Mouse (Mus musculus) CD4-positive, CD25-positive, alpha-beta regulatory T cell, adult 4 months (primary cell): Measurements from ENCODE around the gene Supt6. TPM values are rescaled to one million over a fixed set of nuclear protein-coding genes. Genes with fewer than 3 reads are reported as not detected.

Experiments used
- ATAC-seq: one replicate; pipeline ENCODE4 v1.8.0; 2017
- polyA plus RNA-seq, 2 experiments: library from polyadenylated mRNA; unstranded; fragments of 100-300 nt; shearing (Covaris generic); gene quantifications; one replicate each; pipeline ENCODE4 v1.2.1; 2017

The Supt6 gene
- polyA plus RNA-seq, 2 experiments from 2014 or later = 18.2 to 32.4 TPM

- ATAC-seq = no peak
Observed at GRCm38 (mm10) chr11:78182450-78182849, 63.3 kb downstream of the Supt6 start.

- no peak for ATAC-seq
Observed at GRCm38 (mm10) chr11:78181830-78182357, 63.9 kb downstream of the Supt6 start.

- no peak for ATAC-seq
Observed at GRCm38 (mm10) chr11:78180081-78180761, 65.6 kb downstream of the Supt6 start.

- ATAC-seq = no peak
Observed at GRCm38 (mm10) chr11:78179438-78179999, 66.3 kb downstream of the Supt6 start.

GRCm38 (mm10) chr11:78178859-78179437 lies 66.8 kb downstream of the Supt6 start:
- ATAC-seq = no peak

GRCm38 (mm10) chr11:78177903-78178858 lies 67.6 kb downstream of the Supt6 start:
- ATAC-seq = peak; percentile 59

GRCm38 (mm10) chr11:78177437-78177836 lies 68.3 kb downstream of the Supt6 start:
- ATAC-seq = no peak

GRCm38 (mm10) chr11:78176905-78177331 lies 68.9 kb downstream of the Supt6 start:
- peak; percentile 32 for ATAC-seq

- peak; percentile 71 for ATAC-seq
Observed at GRCm38 (mm10) chr11:78176402-78176862, 69.4 kb downstream of the Supt6 start, which contains the start of the genes Nek8 and Tlcd1. Gene Nek8 (minus strand): TSS chr11:78176675. Gene Tlcd1 (plus strand): TSS chr11:78176711.

- ATAC-seq = no peak
Observed at GRCm38 (mm10) chr11:78175771-78176401, 69.9 kb downstream of the Supt6 start.

- ATAC-seq = no peak
Observed at GRCm38 (mm10) chr11:78174506-78174905, 71.3 kb downstream of the Supt6 start.

- no peak for ATAC-seq
Observed at GRCm38 (mm10) chr11:78172748-78173383, 72.9 kb downstream of the Supt6 start.

- no peak for ATAC-seq
Observed at GRCm38 (mm10) chr11:78172034-78172747, 73.6 kb downstream of the Supt6 start.

- ATAC-seq = no peak
Observed at GRCm38 (mm10) chr11:78171328-78171727, 74.5 kb downstream of the Supt6 start.

- no peak for ATAC-seq
Observed at GRCm38 (mm10) chr11:78170306-78170705, 75.5 kb downstream of the Supt6 start.

GRCm38 (mm10) chr11:78168541-78169468 lies 77.0 kb downstream of the Supt6 start:
- ATAC-seq = peak; percentile 80

GRCm38 (mm10) chr11:78167257-78167959 lies 78.4 kb downstream of the Supt6 start:
- no peak for ATAC-seq

- no peak for ATAC-seq
Observed at GRCm38 (mm10) chr11:78166640-78167039, 79.1 kb downstream of the Supt6 start.

GRCm38 (mm10) chr11:78166161-78166560 lies 79.6 kb downstream of the Supt6 start:
- ATAC-seq = no peak
